Mouse (Mus musculus) layer of hippocampus, adult 8-10 months (tissue): ENCODE measurements around the gene Zxdc. TPM values are rescaled to one million over a fixed set of nuclear protein-coding genes. Genes with fewer than 3 reads are reported as not detected.

Experiments used
- DNase-seq, 2 experiments: peaks; one replicate each; pipeline ENCODE4 v3.0.0; 2022; ENCODE audit warnings: low spot score in 2 of 2
- total RNA-seq, 4 experiments: library from RNA; stranded (reverse); gene quantifications; 2 replicates each; pipeline ENCODE4 v1.2.4; 2022

Gene Zxdc
- total RNA-seq, 4 experiments from 2014 or later: 27.3 to 31.8 (median 30.4) TPM

DNA sequence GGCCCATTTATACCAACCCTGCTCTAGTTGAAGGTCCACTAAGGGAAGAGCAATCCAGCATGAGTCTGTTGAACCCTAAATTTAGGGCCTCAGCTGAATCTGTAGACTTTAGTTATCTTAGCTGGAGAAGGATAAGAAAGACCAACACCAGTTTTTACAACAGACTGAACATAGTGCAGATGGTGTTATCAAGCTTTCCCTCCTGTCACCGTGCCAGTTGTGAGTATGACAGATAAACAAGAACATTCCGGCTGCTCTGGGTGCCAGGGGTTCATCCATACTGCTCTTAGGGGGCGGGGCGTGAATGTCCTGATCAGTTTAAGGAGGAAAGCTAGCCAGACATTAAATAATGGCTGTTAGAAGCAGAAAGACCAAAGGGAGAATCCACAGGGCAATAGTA lies 5.4 kb downstream of the Zxdc start:
- peak in 1 of 2 experiments; percentile 30 for DNase-seq

GRCm38 (mm10) chr6:90377708-90378107 lies 8.4 kb downstream of the Zxdc start:
- DNase-seq: no peak

GRCm38 (mm10) chr6:90381465-90381864 lies 12.2 kb downstream of the Zxdc start:
- DNase-seq: no peak

- DNase-seq: no peak
These were observed 21.3 kb downstream of the Zxdc start for GRCm38 (mm10) chr6:90390629-90391028.

DNA sequence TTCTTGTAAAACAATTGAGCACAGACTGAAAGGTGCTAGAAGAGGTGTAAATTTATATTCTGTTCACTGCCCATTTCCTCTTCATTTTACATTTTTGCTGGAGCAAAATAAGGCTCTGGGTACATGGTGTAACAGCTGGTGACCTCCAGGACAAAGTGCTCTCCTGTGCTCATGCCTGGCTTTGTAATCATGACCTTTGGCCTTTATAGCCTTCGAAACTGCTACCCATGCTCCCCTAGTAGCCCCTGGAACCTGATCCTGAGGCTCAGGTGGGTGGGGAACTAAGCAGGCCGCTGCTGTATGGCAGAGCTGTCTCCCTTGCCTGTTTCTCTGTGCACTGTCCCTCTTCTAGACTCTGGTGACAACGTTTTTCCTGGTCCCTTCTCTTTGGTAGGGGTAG lies 24.7 kb downstream of the Zxdc start:
- DNase-seq: no peak

- DNase-seq: no peak
These were observed 26.5 kb downstream of the Zxdc start for GRCm38 (mm10) chr6:90395751-90396150.

- DNase-seq: no peak
These were observed 28.0 kb downstream of the Zxdc start for GRCm38 (mm10) chr6:90397291-90397690.

GRCm38 (mm10) chr6:90408632-90409031 lies 39.3 kb downstream of the Zxdc start:
- no peak for DNase-seq

DNA sequence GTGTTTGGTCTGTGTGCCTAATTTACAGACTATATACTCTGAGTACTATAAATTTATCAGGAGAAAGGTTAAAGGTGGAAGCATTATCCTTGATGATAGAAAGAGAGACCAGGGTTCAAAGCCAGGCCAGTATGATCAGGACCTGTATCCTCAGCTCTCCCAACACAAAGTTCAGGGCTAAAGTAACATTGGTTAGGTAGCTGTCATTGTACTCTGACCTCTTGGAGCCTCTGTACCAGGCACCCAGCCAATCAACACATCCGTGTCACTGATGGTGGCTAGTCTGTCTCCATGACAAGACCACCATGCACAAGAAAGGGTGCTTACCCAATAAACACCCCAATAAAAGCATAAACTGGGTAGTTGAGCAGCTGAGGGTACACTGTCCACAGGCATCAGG lies 41.7 kb downstream of the Zxdc start:
- no peak for DNase-seq

- no peak for DNase-seq
These were observed 42.6 kb downstream of the Zxdc start for GRCm38 (mm10) chr6:90411926-90412325.

DNA sequence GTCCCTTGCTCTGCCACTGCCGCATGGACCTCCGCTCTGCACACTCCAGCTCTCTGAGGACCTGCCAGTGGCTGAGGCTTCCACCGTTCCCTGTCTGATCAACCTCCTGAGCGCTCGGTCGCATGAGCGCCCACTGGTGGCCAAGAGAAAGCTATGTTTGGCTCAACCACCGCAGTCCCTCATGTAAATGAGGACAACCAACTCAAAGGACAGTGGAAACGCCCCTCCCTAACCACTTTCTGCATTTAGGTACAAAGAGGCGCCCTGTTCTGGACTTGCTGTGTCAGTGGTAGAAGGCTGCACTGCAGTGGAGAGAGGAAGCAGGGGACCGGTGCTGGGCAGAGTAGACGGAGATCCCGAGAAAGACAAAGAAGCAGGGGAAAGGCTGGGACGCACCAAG lies 53.3 kb downstream of the Zxdc start:
- DNase-seq: peak; percentile 81

- DNase-seq: no peak
These were observed 56.1 kb downstream of the Zxdc start for GRCm38 (mm10) chr6:90425361-90425760.

GRCm38 (mm10) chr6:90426003-90426402 lies 56.7 kb downstream of the Zxdc start:
- no peak for DNase-seq

- peak; percentile 72 to 75 for DNase-seq
These were observed 59.2 kb downstream of the Zxdc start, which contains the start of gene Cfap100 for GRCm38 (mm10) chr6:90428380-90428974. Gene Cfap100 (minus strand): TSS chr6:90428797.

GRCm38 (mm10) chr6:90429911-90430310 lies 60.6 kb downstream of the Zxdc start:
- no peak for DNase-seq

- peak in 1 of 2 experiments; percentile 61 for DNase-seq
These were observed 62.2 kb downstream of the Zxdc start for GRCm38 (mm10) chr6:90431487-90431886.

DNA sequence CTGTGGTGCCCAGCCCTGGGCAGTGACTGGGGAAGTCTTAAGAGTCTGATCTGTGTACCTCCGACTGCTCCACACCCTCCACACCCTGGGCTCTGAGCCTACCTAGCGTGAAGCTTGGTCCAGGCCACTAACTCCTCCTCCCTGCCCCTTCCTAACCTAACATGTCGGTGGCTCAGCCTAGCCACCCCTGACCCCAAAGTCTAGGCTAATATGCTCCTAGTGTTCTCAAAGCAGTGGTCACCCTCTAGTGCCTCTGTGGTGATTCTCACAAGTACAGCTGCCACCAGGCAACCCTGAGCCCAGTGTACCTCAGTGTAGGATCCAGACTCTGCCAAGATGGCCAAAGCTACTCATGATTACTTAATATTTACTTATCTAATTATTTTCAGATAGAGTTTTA lies 65.4 kb downstream of the Zxdc start:
- DNase-seq: no peak

- DNase-seq: peak; percentile 63 to 87
These were observed 65.9 kb downstream of the Zxdc start for GRCm38 (mm10) chr6:90435195-90435618.

- no peak for DNase-seq
These were observed 67.1 kb downstream of the Zxdc start for GRCm38 (mm10) chr6:90436192-90436907.

DNA sequence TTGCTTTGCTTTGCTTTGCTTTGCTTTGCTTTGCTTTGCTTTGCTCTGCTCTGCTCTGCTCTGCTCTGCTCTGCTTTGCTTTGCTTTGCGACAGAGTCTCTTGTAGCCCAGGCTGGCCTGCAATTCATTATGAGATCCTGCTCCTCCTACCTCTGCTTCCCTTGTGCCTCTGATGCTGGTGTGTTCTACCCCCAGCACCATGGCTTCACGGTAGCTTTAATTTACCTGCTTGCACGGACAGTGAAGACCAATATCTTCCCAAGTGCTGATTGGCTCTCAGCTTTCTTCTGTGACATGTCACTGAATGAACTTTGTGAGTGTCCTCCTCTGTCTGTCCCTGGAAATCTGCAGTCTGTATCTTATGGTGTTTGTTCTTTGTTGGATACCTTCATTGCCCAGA lies 67.7 kb downstream of the Zxdc start:
- no peak for DNase-seq

DNA sequence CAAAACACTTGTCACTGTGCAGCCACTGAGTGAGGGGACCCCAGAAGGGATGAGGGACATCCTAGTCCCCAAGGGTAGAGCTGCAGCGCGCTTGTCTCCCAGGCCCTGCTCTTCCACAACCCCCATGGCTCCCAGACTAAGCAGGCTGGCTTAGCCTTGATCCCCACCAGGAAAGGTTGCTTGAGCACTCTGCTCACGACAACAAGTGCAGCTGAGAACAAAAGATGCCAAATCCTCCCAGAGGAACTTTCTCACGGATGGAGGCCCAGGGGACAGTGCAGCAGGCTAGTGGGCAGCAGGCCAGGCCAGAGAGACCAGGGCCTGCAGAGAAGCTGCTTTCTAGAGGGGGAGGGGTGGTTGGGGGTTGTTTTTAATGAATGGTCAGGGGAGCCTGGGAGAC lies 77.6 kb downstream of the Zxdc start:
- no peak for DNase-seq

DNA sequence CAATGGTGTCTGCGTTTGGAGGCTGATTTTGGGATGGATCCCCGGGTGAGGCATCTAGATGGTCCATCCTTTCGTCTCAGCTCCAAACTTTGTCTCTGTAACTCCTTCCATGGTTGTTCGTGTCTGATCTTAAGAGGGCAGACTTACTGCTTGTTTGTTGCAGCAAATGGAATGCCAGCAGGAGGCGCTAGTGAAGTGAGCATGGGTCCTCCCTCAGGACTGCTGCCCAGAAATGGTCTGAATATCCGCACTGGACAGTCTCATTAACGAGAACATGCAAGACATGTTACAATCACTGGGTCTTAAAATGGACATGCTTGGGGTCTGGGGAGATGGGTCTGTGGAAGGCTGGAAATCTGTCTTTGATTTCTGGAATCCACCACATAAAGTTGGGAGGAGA lies 80.9 kb downstream of the Zxdc start:
- peak; percentile 73 to 90 for DNase-seq

- DNase-seq: no peak
These were observed 81.4 kb downstream of the Zxdc start for GRCm38 (mm10) chr6:90450697-90451096.
